Mouse (Mus musculus) retina, postnatal 1 day (tissue): Measurements from ENCODE around the gene Sdad1.

Experiments used
- DNase-seq: peaks from one replicate; pipeline ENCODE4 v3.0.0-alpha.2; 2012

Gene Sdad1

GRCm38 (mm10) chr5:92234939-92235557 lies 75.2 kb downstream of the Sdad1 start:
- DNase-seq: no peak
